Mouse (Mus musculus): ENCODE measurements around the gene Aaas.
A peak's percentile ranks its signal among the peaks of the same experiment; 100 is the strongest.
"Not testable (repeated sequence)": the region's sequence is repeated elsewhere in the genome, so short reads cannot be mapped to it uniquely, and the experiment has no call there.

Aaas gene

DNA sequence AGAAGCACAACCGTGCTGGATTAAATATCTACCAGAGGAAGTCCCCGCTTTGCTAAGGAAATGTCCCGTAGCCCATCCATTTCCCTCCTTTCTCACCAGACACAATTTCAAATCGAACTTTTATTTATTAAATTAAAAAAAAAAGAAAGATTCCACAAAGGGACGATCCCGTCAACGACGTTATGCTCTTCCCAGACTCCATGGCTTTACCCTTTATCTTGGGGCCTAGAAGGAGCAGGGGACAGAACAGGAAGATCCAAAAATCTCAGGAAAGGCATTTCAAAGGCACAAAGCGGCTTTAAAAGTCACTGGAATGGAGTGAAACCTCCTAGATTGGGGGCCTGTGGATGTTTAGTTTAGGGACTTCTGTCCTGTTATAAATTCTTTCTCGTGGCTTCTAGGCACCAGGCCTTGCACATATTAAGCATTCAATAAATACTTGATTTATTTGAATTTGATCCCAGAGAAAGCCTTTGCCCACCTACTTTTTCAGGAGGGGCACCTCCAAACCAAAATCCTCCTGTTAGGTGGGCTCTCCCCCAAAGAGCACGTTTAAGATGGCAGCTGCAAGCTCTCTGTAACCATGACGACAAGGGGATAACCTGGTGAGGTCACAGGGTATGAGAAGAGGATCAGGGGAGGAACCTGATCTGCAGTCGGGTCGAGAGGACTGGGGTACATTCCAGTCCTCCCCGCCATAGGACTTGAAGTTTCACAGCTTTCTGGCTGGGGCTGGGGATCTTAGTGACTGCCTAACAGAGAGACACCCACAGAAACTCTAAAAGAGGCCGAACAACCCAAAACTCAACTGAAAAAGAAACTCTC is 6.1 kb upstream of the Aaas start:
- DNase-seq, result no peak

DNA sequence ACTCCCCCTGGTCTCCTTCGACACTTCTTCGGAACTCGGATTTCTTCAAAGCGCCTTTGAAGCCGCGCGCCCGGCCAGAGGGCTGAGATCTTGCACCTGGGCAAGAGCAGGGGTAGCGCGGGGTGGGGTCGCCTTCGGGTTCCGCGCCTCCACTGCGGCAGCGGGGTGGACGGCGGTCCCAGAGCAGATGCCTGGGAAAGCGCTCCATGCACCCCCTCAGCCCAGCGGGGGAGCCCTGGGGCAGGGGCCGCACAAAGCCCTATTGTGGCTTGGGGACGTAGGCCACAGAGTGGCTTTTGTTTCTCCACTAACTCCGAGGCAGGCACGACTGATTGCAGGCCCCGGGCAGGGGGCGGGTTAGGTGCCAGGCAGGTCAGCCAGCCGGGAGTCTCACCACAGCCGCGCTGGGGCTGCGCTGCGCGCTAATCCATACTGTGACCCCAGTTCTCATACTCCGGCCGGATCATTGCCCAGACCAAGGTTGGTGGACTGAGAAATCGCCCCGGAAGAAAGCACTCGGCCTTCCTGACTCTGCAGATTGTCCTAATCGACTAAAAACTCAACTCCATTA is 5.4 kb upstream of the Aaas start:
- peak; percentile 21 for DNase-seq

DNA sequence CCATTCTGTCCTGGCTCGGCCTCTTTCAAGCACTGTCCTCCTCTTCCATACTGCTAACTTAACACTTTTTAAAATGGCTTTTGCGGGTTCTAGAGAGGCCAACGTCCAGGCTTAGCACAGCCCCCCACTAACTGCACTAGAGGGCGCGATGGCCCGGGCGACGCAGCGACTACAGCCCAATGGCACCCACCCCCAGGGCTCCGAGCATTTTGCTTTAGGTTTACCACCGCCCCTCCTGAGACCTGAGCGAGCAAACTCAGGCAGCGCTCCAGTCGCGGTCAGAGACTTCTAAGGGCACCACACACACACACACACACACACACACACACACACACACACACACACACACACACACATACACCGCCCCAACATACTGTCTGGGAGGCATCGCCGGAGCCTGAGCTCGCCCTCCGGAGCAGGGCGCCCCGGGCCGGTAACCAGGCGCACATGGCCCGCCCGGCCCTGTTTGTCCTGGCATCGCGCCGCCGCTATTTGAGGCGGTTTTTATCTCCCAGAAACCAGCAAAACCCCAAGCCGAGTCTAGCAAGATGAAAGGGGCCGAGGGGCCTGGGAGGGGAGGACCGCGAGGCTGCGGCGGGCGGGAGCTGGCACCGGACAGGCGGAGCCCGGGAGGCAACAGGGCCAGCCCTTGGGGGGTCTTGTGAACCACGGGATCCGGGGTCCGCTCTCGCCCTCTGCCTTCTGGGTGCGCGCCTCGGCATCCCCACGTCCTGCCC is 4.7 kb upstream of the Aaas start:
- DNase-seq, result peak; percentile 74

DNA sequence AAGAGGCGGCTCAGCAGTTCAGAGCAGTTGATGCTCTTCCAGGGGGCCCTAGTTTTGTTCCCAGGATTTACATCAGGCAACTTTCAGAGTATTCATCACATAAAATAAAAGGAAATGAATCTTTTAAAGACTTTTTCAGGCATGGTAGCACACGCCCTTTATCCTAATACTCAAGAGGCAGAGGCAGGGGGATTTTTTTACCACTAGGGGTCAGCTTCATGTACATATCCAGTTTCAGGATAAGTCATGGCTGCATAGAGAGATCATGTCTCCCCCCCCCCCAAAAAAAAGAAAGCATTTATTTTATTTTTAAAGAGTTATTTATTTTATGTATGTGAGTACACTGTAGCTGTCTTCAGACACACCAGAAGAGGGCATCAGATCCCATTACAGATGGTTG is 3.4 kb upstream of the Aaas start:
- DNase-seq, result no peak

DNA sequence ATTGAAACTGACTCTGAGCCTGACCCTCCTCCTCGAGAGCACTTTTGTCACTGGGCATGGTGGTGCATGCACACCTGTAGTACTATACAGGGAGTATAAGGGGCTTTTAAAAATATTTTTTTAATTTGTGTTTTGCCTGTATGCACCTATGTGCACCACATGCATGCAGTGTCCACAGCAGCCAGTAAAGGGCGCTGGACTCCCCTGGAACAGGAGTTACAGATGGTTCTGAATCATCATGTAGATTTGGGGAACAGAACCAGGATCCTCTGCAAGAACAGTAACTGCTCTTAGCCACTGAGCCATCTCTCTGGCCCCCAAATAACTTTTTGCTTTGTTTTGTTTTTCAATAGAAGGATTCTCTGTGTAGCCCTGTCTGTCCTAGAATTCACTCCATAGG is 1.6 kb upstream of the Aaas start:
- peak; percentile 22 for DNase-seq

DNA sequence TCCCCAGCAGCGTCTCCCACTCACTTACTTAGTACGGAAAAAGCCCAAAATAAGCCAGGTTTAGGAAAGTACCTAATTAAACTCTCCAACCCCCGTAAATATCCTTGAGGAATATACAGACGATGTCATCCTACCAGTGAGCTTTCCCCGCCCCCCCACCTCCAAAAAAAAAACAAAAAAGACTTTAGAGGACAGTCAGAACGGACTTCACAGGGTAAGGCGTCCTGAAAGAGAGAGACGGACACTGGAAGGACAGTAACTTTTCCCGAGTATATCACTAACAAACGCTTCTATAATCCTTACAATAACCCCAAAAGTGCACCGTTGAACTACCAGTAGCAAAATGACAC is 346 bp upstream of the Aaas start:
- DNase-seq, result no peak

DNA sequence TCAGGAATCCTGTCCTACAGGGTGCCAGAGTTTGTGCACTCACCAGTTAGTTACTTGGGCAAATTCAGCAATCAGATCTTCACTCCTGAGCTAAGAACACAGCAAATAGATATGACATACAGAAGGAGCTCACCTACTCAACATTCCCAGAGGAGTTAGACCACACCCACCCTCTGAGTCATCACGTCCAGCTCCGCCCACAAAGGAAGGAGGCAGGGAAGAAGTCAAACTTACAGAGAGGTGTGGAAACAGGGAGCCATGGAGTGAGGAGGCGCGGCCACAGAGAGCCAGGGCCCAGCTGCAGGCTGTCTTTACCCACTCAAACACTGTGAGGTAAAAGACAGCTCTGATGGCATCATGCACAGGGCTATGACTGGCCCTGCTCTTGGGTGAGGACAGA is 4.1 kb downstream of the Aaas start:
- peak; percentile 37 for DNase-seq

DNA sequence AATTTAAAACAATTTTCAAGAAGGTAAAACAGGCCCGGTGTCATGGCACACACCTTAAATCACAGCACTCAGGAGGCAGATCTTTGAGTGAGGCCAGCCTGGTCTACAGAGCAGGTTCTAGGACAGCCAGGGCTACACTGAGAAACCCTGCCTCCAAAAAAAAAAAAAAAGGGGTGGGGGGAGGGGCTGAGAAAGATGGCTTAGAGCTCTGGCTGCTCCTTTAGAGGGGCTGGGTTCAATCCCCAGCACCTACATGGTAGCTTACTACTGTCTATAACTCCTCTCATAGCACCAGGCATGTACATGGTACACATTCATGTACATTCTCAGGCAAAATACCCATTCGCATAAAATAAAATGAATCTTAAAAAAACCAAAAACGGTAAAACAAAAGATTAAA is 6.1 kb downstream of the Aaas start:
- no peak for DNase-seq

DNA sequence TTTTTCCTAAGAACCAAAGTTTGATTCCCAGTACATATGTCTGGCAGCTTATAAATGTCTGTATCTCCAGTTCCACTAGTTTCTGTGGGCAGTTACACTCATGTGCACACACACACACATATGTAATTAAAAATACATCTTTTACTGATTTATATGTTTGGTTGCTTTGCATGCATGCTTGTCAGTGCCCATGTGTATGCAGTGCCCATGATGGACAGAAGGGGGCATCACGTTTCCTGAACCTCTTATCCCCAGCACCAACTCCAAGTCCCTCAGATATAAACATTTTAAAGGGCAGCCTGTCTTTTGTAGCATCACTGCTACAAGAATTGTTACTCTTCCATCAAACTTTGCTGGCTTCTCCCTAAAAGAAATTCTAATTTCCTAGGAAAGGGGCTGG is 9.0 kb downstream of the Aaas start:
- peak; percentile 78 for DNase-seq

DNA sequence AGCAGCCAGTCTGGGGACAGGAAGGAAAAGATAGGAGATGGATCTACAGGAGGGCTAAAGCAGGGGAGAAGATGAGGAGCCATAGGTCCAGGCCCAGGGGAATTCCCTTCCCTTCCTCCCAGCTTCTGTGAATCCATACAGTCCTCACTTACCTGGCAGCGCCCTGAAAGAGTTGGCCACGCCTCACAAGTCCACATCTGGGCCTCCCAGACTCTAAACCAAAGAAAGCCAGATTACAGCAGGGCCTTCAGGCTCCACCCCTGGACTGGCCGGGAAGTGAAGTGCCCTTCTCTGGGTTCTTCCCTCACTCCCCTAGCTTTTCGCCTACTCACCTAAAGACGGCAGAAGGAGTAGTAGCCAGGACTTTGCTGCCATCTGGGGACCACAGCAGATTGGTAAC is 11.0 kb downstream of the Aaas start:
- DNase-seq, result no peak

DNA sequence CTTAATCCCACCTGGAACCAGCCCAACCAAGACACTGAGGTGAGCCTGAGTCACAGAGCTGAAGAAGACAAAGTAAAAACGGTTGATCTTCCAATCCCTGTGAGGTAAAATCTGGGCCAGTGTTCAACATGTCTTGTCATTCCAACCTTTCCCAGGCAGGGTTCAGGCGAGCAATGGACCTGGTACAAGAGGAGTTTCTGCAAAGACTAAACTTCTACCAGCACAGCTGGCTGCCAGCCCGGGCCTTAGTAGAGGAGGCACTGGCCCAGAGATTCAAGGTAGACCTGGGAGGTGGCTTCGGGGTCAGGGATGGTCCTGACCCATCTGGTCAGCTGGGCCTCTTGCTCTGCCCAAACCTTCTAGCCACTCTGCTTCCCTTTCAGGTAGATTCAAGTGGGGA is 13.6 kb downstream of the Aaas start:
- DNase-seq, result no peak

DNA sequence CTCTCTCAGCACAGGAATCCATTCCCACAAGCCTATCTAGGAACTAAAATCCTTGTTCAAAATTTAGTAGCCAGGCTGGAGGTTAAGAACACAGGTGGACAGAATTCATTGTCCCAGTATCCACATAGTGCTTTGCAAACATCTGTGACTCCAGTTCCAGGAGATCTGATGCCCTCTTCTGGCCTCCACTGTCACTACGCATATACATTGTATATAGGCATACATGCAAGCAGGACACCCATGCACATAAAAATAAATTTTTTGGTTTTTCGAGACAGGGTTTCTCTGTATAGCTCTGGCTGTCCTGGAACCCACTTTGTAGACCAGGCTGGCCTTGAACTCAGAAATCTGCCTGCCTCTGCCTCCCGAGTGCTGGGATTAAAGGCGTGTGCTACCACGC is 14.6 kb downstream of the Aaas start:
- not testable (repeated sequence) for DNase-seq

DNA sequence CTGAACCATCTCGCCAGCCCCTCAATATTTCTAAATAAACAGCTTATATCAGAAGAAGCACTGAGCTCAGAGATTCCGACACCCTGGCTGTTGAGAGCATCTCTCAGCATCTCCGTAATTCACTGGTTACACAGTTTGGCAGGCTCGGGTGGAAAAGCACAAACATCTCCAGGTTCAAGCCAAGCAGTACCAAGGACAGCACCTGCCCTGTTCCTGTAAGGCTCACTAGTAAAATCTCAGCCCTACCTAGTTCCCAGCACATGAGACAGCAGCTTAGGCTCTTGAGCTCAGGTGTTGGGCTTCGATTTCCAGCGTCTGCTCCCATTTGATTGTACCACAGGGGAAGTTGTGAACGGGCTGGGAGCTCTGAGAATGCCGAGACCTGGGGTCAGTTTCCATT is 15.3 kb downstream of the Aaas start:
- no peak for DNase-seq

DNA sequence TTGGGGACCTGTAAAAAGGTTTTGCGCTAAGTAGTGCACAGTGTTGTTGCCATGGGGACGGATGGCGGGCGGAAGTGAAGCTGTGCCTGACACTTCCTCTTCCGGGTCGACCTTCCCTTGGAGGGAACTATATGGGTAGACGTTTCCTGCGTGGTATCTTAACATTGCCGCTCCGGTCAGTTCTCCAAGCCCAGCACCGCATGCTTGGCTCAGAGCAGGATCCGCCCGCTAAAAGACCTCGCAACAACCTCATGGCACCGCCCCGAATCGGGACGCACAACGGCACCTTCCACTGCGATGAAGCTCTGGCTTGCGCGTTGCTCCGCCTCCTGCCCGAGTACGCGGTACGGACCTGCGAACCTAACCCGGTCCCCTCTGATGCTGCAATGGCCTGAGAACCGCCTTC is 19.0 kb downstream of the Aaas start, which contains the start of gene Myg1:
Gene Myg1 (plus strand): TSS at position 100 of the 406 bp plus-strand sequence.
- DNase-seq, result peak; percentile 91

DNA sequence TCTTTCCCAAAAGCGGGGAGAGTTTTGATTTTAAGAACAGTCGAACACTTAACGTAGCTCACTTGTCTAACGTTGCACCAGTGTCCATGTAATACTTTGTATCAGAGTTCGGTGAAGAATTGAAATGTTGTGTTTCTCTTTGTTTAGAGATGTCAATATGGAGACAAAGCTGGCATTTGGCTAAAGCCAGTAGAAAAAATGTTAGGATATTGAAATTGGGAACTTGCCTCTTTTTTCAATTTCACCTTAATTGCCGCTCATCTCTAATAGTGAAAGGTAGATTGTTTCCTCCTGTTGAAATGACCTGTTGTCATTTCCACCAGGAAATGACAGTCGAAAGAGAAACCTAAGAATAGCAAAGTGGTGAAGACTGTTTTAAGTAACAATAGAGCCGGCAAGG is 23.7 kb downstream of the Aaas start:
- no peak for DNase-seq

DNA sequence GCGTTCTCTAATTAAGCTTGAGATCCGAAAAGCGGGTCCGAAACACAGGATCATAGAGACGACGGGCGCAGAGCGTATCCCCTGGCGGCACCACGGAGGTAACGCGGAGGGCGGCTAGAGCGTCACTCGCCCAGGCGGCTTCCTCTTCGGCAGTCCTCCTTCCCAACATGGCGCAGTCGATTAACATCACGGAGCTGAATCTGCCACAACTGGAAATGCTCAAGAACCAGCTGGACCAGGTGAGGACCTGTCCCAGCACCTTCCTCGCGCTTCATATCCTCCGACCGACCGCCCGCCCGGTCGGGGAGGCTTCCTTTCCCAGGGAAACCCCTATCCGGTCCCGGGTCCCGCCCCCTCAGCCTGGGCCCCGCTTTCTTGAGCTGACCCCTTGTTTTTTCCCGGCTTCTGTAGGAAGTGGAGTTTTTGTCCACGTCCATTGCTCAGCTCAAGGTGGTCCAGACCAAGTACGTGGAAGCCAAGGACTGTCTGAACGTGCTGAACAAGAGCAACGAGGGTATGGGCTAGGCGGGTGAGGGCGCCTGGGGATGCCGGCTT is 24.5 kb downstream of the Aaas start, which contains the start of gene Pfdn5:
Gene Pfdn5 (plus strand): TSS at position 95 of the 555 bp plus-strand sequence.
- DNase-seq, result peak; percentile 91

DNA sequence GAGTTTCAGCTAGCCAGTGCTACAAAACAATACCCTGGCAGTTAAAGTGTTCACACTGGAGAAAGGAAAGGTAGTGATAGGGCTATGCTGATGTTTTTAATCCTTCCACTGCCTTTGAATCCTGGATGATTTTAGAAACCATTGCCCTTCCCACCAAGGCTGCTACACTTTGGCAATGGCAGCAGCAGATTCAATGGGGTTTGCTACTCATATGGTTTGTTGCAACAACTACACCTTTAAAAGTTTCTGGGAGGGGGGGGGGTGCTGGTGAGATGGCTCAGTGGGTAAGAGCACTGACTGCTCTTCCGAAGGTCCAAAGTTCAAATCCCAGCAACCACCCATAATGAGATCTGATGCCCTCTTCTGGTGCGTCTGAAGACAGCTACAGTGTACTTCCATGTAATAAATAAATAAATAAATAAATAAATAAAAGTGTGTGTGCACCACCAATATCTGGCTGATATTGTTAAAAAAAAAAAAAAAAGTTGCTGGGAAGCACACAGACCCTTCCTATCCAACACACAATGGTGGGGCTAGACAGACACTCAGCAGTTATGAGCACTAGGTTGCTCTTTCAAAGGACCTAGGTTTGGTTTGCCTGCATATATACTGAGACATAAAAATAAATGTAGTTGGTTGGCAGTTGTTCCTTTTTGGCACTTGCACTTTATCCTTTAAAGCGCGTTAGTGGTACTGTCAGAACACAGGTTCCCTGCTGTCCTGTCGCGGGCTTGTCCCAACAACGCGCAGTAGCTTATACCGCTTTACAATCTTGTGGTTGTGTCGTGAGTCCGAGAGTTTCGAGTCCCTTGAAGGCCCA is 25.7 kb downstream of the Aaas start:
- DNase-seq, result no peak

DNA sequence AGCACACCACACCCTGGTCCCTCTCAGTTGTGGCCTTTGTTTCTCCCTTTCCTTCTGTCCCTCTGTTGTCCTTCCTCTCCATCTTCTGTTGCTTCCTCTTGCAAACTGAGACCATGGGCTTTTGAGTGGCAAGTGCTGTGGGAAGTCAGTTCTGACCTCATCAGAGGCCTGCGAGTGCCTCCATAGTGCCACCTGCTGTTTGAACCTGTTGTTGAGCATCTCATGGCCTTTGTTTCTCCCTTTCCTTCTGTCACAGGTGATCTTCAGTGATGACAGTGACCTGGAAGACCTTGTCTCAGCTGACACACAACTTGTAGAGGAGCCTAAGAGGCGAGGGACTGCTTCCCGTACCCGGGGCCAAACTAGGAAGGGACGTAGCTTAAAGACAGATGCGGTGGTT is 34.3 kb downstream of the Aaas start:
- DNase-seq, result peak; percentile 83

DNA sequence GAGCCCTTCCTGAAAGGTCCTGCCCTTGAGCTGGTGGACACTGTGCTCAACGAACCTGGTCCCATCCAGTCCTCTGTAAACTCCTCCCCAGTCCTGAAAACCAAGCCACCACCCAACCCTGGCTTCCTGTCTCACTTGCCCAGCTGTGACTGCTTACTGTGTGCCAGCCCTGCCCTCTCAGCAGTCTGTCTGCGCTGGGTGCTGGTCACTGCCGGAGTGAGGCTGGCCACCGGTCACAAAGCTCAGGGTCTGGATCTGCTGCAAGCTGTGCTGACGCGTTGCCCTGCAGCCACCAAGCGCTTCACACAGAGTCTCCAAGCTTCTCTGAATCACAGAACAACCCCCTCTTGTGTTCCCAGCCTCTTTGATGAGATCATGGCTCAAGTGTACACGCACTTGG is 35.3 kb downstream of the Aaas start:
- peak; percentile 37 for DNase-seq

DNA sequence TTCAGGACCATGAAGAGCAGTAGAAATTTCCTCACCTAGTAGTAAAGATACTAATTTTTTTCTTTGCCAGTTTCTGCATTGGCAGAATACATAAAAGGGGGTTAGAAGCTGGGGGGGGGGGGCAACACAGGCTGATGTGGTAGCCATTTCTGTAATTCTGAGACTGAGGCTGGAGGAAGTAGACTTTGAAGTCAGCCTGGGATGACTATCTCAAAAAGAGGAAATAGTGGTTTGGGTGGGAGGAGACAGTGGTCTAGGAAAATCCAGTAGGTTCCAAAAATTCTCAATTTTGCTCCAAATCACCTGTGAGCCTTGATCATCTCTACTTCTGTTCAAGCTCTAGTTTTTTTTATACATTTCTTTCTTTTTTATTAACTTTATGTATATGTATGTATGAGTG is 39.1 kb downstream of the Aaas start:
- no peak for DNase-seq

DNA sequence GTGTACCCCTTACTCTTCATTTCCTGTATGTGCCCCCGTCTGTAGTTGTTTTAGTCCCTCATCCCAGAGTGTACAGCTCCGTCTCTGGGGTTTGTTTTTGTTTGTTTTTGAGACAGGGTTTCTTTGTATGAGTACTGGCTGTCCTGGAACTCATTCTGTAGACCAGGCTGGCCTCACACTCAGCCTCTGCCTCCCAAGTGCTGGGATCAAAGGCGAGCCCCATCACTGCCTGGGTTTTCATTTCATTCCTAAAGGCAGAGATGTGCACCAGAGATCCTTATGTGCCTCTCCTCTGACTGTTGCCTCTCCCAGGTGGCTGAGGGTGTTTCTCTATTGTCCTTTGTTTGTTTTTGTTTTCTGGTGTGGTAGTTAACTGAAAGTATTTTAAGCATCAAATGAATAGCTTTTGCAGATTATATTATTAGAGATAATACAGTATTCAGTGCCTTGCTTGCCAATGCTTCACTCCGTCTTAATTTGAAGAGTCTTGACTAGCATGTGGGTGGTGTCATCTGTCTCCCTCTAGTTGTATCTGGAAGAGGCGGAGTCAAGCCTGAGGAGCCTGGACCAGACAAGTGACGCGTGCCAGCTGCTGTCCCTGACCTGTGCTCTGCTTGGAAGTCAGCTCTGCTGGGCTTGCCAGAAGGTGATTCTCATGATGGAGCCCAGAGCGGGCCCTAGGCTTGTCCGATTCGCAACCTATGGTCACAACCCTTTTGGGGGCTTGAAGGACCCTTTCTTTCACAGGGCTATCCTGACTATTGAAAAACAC is 40.3 kb downstream of the Aaas start:
- DNase-seq, result peak; percentile 83

DNA sequence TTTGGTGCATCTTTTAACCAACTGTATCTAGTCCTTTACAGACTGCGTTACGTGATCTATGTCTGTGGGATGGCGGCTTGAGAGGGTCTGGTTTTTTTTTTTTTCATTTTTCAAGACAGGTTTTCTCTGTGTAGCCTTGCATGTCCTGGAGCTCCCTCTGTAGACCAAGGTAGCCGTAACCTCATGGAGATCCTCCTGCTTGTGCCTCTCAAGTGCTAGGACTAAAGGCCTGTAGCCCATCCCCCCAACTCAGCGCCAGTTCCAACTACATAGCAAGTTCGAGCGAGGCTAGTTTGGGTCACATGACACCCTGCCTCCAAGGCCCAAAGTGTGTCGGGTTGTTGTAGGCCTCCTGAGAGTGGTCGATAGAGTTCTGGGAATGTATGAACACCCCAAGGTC is 41.9 kb downstream of the Aaas start:
- no peak for DNase-seq
